Mouse (Mus musculus): Measurements from ENCODE around the gene Tarsl2. TPM values are rescaled to one million over a fixed set of nuclear protein-coding genes. Genes with fewer than 3 reads are reported as not detected.

Gene Tarsl2
- total and polyA plus RNA-seq, 3 experiments = 3.3 to 4.2 (median 4.0) TPM

- dilution Hi-C loops (cut with MboI; ENCODE audit: extremely low pct_ligation_motif_present, extremely low pct_unique_long_range_greater_than_20kb, low sequenced_read_pairs) = no loop called here
- H3K36me3 ChIP-seq (replicated peaks in 1 of 2; ENCODE audit: control insufficient read depth in 1 of 2, insufficient read depth in 1 of 2, low read length in 1 of 2) = peaks cover 4 to 12% of the 10 kb centered on the region in 2 experiments
Measured at GRCm38 (mm10) chr7:65650662-65651061, 6.0 kb downstream of the Tarsl2 start.

DNA sequence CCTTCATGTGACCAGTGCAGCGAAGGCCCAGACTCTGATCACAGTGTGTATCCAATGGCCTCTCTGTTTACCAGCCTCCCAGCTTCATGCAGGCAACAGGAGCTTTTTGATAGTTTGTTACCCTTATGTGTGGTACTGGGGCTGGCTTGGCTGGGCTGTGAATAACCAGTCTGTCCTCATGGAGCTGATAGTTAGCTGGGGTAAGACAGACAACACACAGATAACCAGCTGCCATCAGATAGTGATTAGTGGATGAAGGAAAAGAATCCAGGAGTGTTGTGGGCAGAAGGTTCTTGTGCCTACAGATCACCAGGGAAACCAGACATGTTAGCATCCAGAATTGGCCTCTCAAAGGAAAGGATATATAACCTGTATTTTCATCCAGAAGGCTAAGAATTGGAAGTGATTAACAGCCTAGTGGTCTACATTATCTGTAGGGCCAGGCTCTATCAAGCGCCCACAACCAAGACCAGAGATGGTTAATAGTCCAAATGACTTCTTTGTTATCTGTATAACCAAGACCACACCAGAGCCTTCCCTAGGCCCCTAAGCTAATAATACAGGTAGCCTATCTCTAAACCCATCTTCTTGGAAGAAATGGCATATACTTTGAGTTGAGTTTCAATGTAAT, 12.9 kb downstream of the Tarsl2 start:
- DNase-seq (ENCODE audit: extremely low read depth) = no peak
- H3K4me3 ChIP-seq (replicated peaks in 1 of 3; ENCODE audit: low read depth in 2 of 3, low read length in 2 of 3, poor library complexity in 1 of 3) = no peak overlapping the region
- H3K9ac ChIP-seq (ENCODE audit: insufficient read depth, low read depth) = no peak overlapping the region
- in situ Hi-C loops (cut with MboI; ENCODE audit: low pct_ligation_motif_present, low pct_unique_long_range_greater_than_20kb, low sequenced_read_pairs) (no loop called here), dilution Hi-C loops (cut with MboI; ENCODE audit: extremely low pct_ligation_motif_present, extremely low pct_unique_long_range_greater_than_20kb, low sequenced_read_pairs) (no loop called here)
- TF ChIP-seq MAZ (IDR thresholded peaks at IDR 0.05; ENCODE audit: low read depth, low read length) (no peak), CTCF (conservative IDR thresholded peaks at IDR 0.05 in 1 of 2, IDR thresholded peaks at IDR 0.05 in 1 of 2; ENCODE audit: low read depth in 2 of 2, low read length in 2 of 2) (no peak), IRF4 (IDR thresholded peaks at IDR 0.05; ENCODE audit: low read depth, low read length) (no peak), POLR2A (IDR thresholded peaks at IDR 0.05; ENCODE audit: low read depth, low read length) (no peak), NELFE (IDR thresholded peaks at IDR 0.05; ENCODE audit: low read depth, low read length) (no peak), MAX (IDR thresholded peaks at IDR 0.05; ENCODE audit: low read length) (no peak), JUN (IDR thresholded peaks at IDR 0.05; ENCODE audit: insufficient read depth, low read depth, low read length) (no peak), UBTF (IDR thresholded peaks at IDR 0.05; ENCODE audit: low read depth, low read length) (no peak), USF2 (conservative IDR thresholded peaks at IDR 0.05; ENCODE audit: low read depth, low read length) (no peak), BHLHE40 (IDR thresholded peaks at IDR 0.05; ENCODE audit: low read depth, low read length) (no peak), CHD2 (IDR thresholded peaks at IDR 0.05; ENCODE audit: low read length) (no peak), ZKSCAN1 (IDR thresholded peaks at IDR 0.05; ENCODE audit: borderline replicate concordance, low read depth, low read length) (no peak), MYC (IDR thresholded peaks at IDR 0.05; ENCODE audit: low read depth, low read length) (no peak), ELF1 (IDR thresholded peaks at IDR 0.05; ENCODE audit: low read depth, low read length) (no peak)
- no peaks in the 10 kb centered on the region for H3K79me2 ChIP-seq (replicated peaks; ENCODE audit: control insufficient read depth, extremely low read depth, insufficient read depth, poor library complexity, severe bottlenecking)
- no peak overlapping the region for H3K4me2 ChIP-seq (ENCODE audit: insufficient read depth, low read depth, poor library complexity, severe bottlenecking)
- H3K4me1 ChIP-seq (ENCODE audit: control insufficient read depth in 1 of 2, insufficient read depth in 2 of 2) = no peaks in the 10 kb centered on the region
- H3K9me3 ChIP-seq (replicated peaks; ENCODE audit: low read length) = no peaks in the 10 kb centered on the region
- H3K27ac ChIP-seq (ENCODE audit: insufficient read depth, low read depth) = no peak overlapping the region
- peaks cover 4 to 13% of the 10 kb centered on the region in 2 experiments for H3K36me3 ChIP-seq (replicated peaks in 1 of 2; ENCODE audit: control insufficient read depth in 1 of 2, insufficient read depth in 1 of 2, low read length in 1 of 2)
- H3K27me3 ChIP-seq (replicated peaks) = no peaks in the 10 kb centered on the region

More at GRCm38 (mm10) chr7:65650662-65651061, 6.0 kb downstream of the Tarsl2 start:
- Histone ChIP-seq H3K27me3 (replicated peaks) (no peaks in the 10 kb centered on the region), H3K9me3 (replicated peaks; ENCODE audit: low read length) (no peaks in the 10 kb centered on the region), H3K27ac (ENCODE audit: insufficient read depth, low read depth) (no peak overlapping the region), H3K9ac (ENCODE audit: insufficient read depth, low read depth) (no peak overlapping the region), H3K4me1 (ENCODE audit: control insufficient read depth in 1 of 2, insufficient read depth in 2 of 2) (peaks cover 0 to 2% of the 10 kb centered on the region in 2 experiments; a peak in 1 of 4 replicates), H3K79me2 (replicated peaks; ENCODE audit: control insufficient read depth, extremely low read depth, insufficient read depth, poor library complexity, severe bottlenecking) (no peaks in the 10 kb centered on the region), H3K4me2 (ENCODE audit: insufficient read depth, low read depth, poor library complexity, severe bottlenecking) (no peak overlapping the region), H3K4me3 (replicated peaks in 1 of 3; ENCODE audit: low read depth in 2 of 3, low read length in 2 of 3, poor library complexity in 1 of 3) (no peak overlapping the region)
- DNase-seq (ENCODE audit: extremely low read depth) = no peak
- TF ChIP-seq NELFE (IDR thresholded peaks at IDR 0.05; ENCODE audit: low read depth, low read length) (no peak), SIN3A (IDR thresholded peaks at IDR 0.05; ENCODE audit: low read length) (no peak), JUN (IDR thresholded peaks at IDR 0.05; ENCODE audit: insufficient read depth, low read depth, low read length) (no peak), ZNF384 (IDR thresholded peaks at IDR 0.05; ENCODE audit: low read depth, low read length) (no peak), POLR2AphosphoS2 (IDR thresholded peaks at IDR 0.05; ENCODE audit: low read depth, low read length) (no peak), SMC3 (IDR thresholded peaks at IDR 0.05; ENCODE audit: low read depth, low read length) (no peak), ELF1 (IDR thresholded peaks at IDR 0.05; ENCODE audit: low read depth, low read length) (no peak), TCF12 (IDR thresholded peaks at IDR 0.05; ENCODE audit: low read depth, low read length) (no peak), HCFC1 (IDR thresholded peaks at IDR 0.05; ENCODE audit: low read depth, low read length) (no peak), IRF4 (IDR thresholded peaks at IDR 0.05; ENCODE audit: low read depth, low read length) (no peak), JUND (conservative IDR thresholded peaks at IDR 0.05; ENCODE audit: low read depth, low read length) (no peak), MAZ (IDR thresholded peaks at IDR 0.05; ENCODE audit: low read depth, low read length) (no peak), ETS1 (conservative IDR thresholded peaks at IDR 0.05; ENCODE audit: low read depth, low read length) (no peak)
- in situ Hi-C loops (cut with MboI; ENCODE audit: low pct_ligation_motif_present, low pct_unique_long_range_greater_than_20kb, low sequenced_read_pairs) = no loop called here

Measured in CH12.LX (cell line).